Mouse (Mus musculus) ES-Bruce4 (cell line): ENCODE results near the gene Fgf18.
A peak's percentile ranks its signal among the peaks of the same experiment; 100 is the strongest.

Experiments used
- CTCF ChIP-seq: IDR thresholded peaks from one replicate; pipeline ENCODE4 v1.8.1; 2011; ENCODE audit warnings: low read depth, low read length
- POLR2A ChIP-seq: IDR thresholded peaks from one replicate; pipeline ENCODE4 v1.8.1; 2011; ENCODE audit warnings: low read length; ENCODE audit not compliant: insufficient read depth

- TF ChIP-seq CTCF: peak; percentile 80
- TF ChIP-seq POLR2A: no peak
These were observed 49.3 kb downstream of the Fgf18 start for GRCm38 (mm10) chr11:33097855-33098254.
